Mouse (Mus musculus) embryonic facial prominence, embryonic 11.5 days (tissue): ENCODE data around the gene Tgfbr3l. TPM values are rescaled to one million over a fixed set of nuclear protein-coding genes. Genes with fewer than 3 reads are reported as not detected.

Experiments
- ATAC-seq: fragments of 200-750 bp; cut with Nextera tagmentation; replicated peaks from 2 replicates; pipeline ENCODE4 v1.8.0; 2017; ENCODE audit warnings: low read depth; ENCODE audit not compliant: insufficient number of reproducible peaks, low FRiP score, low TSS enrichment
- DNase-seq: peaks from one replicate; pipeline ENCODE4 v3.0.0-alpha.2; 2015; ENCODE audit warnings: low spot score
- H3K27ac ChIP-seq: fragments of 300-500 bp; sonication (generic); replicated peaks from 2 replicates; pipeline ENCODE4 v1.5.1; 2014; ENCODE audit warnings: mild to moderate bottlenecking, low read depth, low read length, control low read depth
- H3K27me3 ChIP-seq: fragments of 300-500 bp; sonication (generic); 2 replicates; pipeline ENCODE4 v1.6.1; 2014; ENCODE audit warnings: mild to moderate bottlenecking, low read length, moderate library complexity, mixed read lengths; ENCODE audit not compliant: control insufficient read depth, insufficient read depth
- H3K36me3 ChIP-seq: fragments of 300-500 bp; sonication (generic); replicated peaks from 2 replicates; pipeline ENCODE4 v1.6.1; 2014; ENCODE audit warnings: low read depth, mild to moderate bottlenecking, low read length, moderate library complexity, mixed read lengths; ENCODE audit not compliant: control insufficient read depth, insufficient read depth
- H3K4me1 ChIP-seq: fragments of 300-500 bp; sonication (generic); 2 replicates; pipeline ENCODE4 v1.6.1; 2014; ENCODE audit warnings: low read length, mixed read lengths; ENCODE audit not compliant: control insufficient read depth, insufficient read depth
- H3K4me2 ChIP-seq: fragments of 300-500 bp; sonication (generic); 2 replicates; pipeline ENCODE4 v1.6.1; 2014; ENCODE audit warnings: low read depth, mild to moderate bottlenecking, control low read depth, low read length, moderate library complexity
- H3K4me3 ChIP-seq: fragments of 300-500 bp; sonication (generic); 2 replicates; pipeline ENCODE4 v1.5.1; 2014; ENCODE audit warnings: low read depth, low read length, control low read depth
- H3K9ac ChIP-seq: fragments of 300-500 bp; sonication (generic); replicated peaks from 2 replicates; pipeline ENCODE4 v1.6.1; 2014; ENCODE audit warnings: mild to moderate bottlenecking, control low read depth, low read length
- H3K9me3 ChIP-seq: fragments of 300-500 bp; sonication (generic); replicated peaks from 2 replicates; pipeline ENCODE4 v1.6.1; 2016; ENCODE audit warnings: mild to moderate bottlenecking, low read length, inconsistent platforms, mixed read lengths; ENCODE audit not compliant: control insufficient read depth
- WGBS: fragments of 180-500 bp; shearing (Covaris S2); extraction: QIAGEN DNeasy Blood & Tissue Kit; methylation state at CpG from one replicate; pipeline ENCODE4 v1.1.7; 2014; 5-methylcytosine and 5-hydroxymethylcytosine counted together
- polyA plus RNA-seq: library from polyadenylated mRNA; unstranded; fragments of >200 nt; fragmentation: Nextera tagmentation; extraction: Ambion mirVana; gene quantifications from 2 replicates; pipeline ENCODE4 v1.2.1, GENCODE M21; 2014

The Tgfbr3l gene
- polyA plus RNA-seq, 1 experiment from 2014 or later, result 1.8 TPM

DNA sequence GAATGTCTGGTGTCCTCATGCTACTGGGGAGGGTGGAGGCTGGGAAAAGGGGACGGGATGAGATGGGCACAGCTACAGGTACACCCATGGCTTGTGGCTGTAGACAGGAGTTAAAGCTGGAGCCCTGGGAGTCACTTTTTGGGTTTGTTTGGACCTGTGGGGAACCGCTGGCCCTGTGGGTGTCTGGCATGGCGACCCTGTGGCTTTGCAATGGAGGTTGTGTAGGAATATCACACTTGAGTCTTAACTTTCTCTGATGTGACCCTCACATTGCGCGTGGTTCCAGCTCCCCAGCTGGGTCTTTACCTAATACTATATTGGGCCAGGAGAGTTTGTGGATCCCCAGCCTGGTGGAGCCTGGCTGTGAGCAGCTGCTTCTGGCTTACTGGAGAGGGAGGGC lies 3.0 kb upstream of the Tgfbr3l start:
- 96% methylated on average over 5 of the region's 5 CpGs for WGBS
- ATAC-seq (no peak), DNase-seq (no peak)
- peaks cover 8% of the 10 kb centered on the region for H3K36me3 ChIP-seq
- H3K9ac ChIP-seq, result no peak overlapping the region
- H3K27ac ChIP-seq, result no peak overlapping the region
- no peak overlapping the region for H3K4me2 ChIP-seq
- no peaks in the 10 kb centered on the region for H3K9me3 ChIP-seq
- H3K4me3 ChIP-seq, result no peak overlapping the region
- no peaks in the 10 kb centered on the region for H3K27me3 ChIP-seq
- H3K4me1 ChIP-seq, result peaks cover 12% of the 10 kb centered on the region

DNA sequence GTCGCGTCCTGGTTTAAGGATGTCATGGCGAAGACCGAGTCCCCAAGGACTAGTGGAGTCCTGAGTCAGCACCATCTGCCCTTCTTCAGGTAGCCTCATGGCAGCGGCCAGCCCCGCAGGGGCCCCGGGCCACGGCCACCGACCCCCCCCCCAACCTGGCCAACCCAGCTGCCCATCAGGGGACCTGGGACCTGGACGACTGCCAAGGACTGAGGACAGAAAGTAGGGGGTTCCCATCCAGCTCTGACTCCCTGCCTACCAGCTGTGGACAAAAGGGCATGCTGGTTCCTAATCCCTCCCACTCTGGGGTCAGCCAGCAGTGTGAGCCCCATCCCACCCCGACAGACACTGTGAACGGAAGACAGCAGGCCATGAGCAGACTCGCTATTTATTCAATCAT lies 2.3 kb upstream of the Tgfbr3l start:
- Histone ChIP-seq H3K4me2 (no peak overlapping the region), H3K27me3 (no peaks in the 10 kb centered on the region), H3K4me1 (peaks cover 9% of the 10 kb centered on the region), H3K27ac (no peak overlapping the region), H3K9ac (no peak overlapping the region), H3K36me3 (peaks cover 8% of the 10 kb centered on the region), H3K9me3 (no peaks in the 10 kb centered on the region), H3K4me3 (no peak overlapping the region)
- DNase-seq (no peak), ATAC-seq (no peak)
- 91% methylated on average over 13 of the region's 13 CpGs for WGBS

DNA sequence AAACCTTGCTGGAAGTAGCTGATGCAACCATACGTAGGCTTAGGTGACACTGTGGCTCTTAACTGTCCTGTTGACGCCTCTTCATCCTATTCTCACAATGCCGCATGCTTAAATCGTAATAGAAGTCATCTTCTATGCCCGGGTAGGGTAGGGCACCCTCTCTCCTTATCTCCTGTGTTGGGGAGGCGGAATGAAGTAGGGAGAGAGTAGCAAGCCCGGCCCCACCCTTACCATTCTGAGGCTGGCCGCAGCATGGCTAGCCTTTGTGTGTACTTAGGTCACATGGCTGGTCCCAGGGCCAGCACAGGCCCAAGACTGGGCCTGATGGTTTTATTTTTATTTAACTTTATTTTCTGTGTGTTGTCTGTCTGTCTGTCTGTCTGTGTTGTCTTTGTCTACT lies 773 bp upstream of the Tgfbr3l start:
- Histone ChIP-seq H3K27ac (no peak overlapping the region), H3K4me3 (no peak overlapping the region), H3K9ac (no peak overlapping the region), H3K36me3 (peaks cover 8% of the 10 kb centered on the region), H3K4me1 (peaks cover 9% of the 10 kb centered on the region), H3K9me3 (no peaks in the 10 kb centered on the region), H3K4me2 (no peak overlapping the region), H3K27me3 (no peaks in the 10 kb centered on the region)
- 89% methylated on average over 8 of the region's 8 CpGs for WGBS
- no peak for DNase-seq
- ATAC-seq, result no peak

DNA sequence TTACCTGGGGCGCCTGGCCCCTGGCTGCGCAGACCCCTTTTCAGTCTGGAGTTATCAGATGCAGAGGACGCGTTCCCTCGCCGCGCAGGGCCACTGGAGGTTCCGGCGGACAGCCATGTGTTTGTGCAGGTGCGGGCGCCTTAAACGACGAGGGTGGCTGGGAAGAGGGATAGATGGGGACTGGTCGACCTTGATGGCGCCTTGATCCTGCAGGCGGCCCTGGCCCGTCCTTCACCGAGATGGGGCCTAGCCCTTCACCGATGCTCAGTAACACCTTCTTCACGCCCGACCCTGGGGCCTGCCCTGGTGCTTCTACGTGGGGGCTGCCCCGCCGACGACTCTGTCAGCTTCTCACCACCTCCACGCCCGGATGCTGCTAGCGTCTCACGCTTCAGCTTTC lies 1.2 kb downstream of the Tgfbr3l start:
- H3K4me3 ChIP-seq, result no peak overlapping the region
- no peaks in the 10 kb centered on the region for H3K27me3 ChIP-seq
- WGBS, result 13% methylated on average over 29 of the region's 29 CpGs
- no peak overlapping the region for H3K27ac ChIP-seq
- DNase-seq (peak; percentile 60), ATAC-seq (no peak)
- peaks cover 9% of the 10 kb centered on the region for H3K4me1 ChIP-seq
- H3K36me3 ChIP-seq, result peaks cover 4% of the 10 kb centered on the region
- no peak overlapping the region for H3K4me2 ChIP-seq
- H3K9ac ChIP-seq, result 0 out of 2 replicates have a peak overlapping the region, but pooled peaks have one; percentile 6
- H3K9me3 ChIP-seq, result no peaks in the 10 kb centered on the region

DNA sequence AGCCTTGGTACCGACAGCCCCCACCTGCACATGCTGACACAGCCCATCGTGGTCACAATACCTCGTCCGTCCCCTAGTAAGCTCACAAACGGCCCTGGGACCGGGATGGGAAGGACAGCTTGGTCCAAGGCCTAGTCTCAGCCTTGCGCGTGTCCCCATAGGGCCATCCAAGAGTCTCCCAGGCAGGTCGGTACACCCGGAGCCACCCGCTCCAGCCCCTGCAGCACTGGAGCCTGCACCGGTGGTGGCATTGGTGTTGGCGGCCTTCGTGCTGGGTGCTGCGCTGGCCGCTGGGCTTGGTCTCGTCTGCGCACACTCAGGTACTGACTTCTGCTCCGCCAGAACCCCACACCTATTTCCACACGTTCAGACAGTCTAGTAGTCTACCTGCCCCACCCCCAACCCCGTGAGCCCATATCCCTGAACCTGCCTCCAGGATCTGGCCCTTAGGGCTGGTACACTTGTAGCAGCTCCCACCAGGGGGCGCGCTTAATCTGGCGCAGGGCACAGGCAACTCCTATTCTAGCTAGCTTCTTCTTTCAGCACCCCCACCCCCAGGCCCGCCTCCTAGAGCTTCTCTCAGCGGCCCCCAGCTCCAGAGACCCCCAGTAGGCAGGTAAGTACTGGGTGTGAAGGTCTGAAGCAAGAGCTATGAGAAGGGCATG lies 2.4 kb downstream of the Tgfbr3l start:
- H3K36me3 ChIP-seq, result peaks cover 5% of the 10 kb centered on the region; the same call in 1 of the 2 replicates
- no peaks in the 10 kb centered on the region for H3K27me3 ChIP-seq
- H3K9ac ChIP-seq, result no peak overlapping the region
- no peak for ATAC-seq
- 34% methylated on average over 26 of the region's 26 CpGs for WGBS
- H3K4me1 ChIP-seq, result peaks cover 9% of the 10 kb centered on the region
- no peaks in the 10 kb centered on the region for H3K9me3 ChIP-seq
- no peak overlapping the region for H3K27ac ChIP-seq
- DNase-seq, result peak; percentile 85
- H3K4me3 ChIP-seq, result no peak overlapping the region
- H3K4me2 ChIP-seq, result no peak overlapping the region

DNA sequence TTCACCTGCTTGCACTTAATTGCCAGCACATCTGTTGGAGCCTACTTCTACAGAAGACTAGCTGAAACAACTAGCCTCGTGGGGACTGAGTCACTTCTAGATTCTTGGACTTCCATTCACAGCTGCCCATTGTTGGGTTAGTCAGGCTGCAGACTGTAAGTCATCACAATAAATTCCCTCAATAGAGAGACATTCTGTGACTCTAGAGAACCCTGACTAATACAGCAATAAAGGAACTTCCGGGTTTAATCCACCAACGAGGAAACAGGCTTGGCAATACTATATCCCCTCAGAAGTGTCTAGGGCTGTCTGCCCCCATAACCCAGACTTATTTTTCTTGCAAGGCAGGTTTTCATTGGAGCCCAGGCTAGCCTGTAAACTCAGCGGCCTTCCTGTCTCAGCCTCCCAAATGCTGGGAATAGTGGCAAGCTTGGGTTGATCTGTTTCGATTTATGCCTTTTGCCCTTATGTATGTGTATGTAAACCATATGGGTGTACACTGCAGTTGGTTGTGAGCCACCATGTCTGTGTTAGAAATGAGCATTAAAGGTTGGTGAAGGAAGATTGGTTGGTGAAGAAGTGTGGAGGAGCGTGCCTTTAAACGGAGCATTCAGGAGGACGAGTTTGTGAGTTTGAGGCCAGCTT lies 4.2 kb downstream of the Tgfbr3l start:
- 46% methylated on average over 8 of the region's 8 CpGs for WGBS
- H3K9me3 ChIP-seq, result no peaks in the 10 kb centered on the region
- peaks cover 3% of the 10 kb centered on the region for H3K36me3 ChIP-seq
- DNase-seq (no peak), ATAC-seq (no peak)
- no peak overlapping the region for H3K9ac ChIP-seq
- no peak overlapping the region for H3K27ac ChIP-seq
- H3K27me3 ChIP-seq, result no peaks in the 10 kb centered on the region
- H3K4me1 ChIP-seq, result peaks cover 9% of the 10 kb centered on the region
- peak overlapping the region; percentile 83 for H3K4me3 ChIP-seq
- peak overlapping the region; percentile 37 for H3K4me2 ChIP-seq

DNA sequence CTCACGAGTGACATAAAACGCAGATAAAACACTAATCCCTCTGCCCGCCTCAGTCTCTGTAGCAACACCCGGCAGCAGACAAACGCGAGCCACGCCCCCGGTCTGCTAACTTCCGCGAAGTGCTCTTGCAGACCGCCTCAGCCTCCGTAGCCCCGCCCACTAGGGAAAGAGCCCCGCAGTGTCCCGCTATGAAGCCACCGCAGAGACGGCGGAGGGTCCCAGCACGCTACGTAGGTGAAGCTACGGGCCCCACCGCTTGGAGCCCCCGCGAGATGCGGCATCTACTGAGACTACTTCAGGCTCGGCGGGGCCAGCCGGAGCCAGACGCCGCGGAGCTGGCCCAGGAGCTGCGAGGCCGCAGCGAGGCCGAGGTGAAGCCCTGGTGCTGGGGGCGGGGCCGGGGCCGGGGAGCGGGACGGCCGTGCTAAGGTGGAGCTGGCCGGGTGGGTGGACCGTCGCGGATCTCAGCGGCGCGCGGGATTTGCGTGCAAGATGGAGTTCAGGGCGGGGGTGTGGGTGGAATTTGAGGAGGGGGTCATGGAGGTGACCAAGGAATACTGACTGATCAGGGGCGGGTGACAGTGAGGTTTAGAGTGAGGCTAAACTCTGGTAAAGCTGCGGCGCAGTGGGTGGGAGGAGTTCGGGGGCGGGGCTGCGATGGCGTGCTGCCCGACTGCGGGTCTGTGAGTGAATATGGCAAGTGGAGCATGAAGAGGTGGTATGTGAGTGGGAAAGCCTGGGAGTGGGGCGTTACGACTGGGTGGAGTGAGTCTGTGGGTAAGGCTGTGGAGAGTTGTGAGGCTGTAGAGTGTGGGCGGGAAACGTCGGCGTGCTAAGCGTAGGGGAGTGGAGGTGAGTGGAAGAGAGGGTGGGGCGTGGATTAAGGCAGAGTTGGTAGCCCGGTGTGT lies 5.2 kb downstream of the Tgfbr3l start, which contains the start of gene Snapc2:
Gene Snapc2, plus strand, starts transcription at position 147 of the 908 bp plus-strand sequence.
- DNase-seq (peak; percentile 98), ATAC-seq (peak; percentile 82)
- H3K4me3 ChIP-seq, result peak within 1 kb of the TSS; percentile 83
- H3K36me3 ChIP-seq, result peaks cover 3% of the 10 kb centered on the region
- H3K9me3 ChIP-seq, result no peaks in the 10 kb centered on the region
- H3K4me1 ChIP-seq, result peaks cover 9% of the 10 kb centered on the region
- H3K4me2 ChIP-seq, result peak within 1 kb of the TSS; percentile 74
- WGBS, result under 1% methylated on average over 69 of the region's 69 CpGs
- no peaks in the 10 kb centered on the region for H3K27me3 ChIP-seq
- peak within 1 kb of the TSS; percentile 75 for H3K27ac ChIP-seq
- H3K9ac ChIP-seq, result peak within 1 kb of the TSS; percentile 90
